In genomic region chr5:8373415-8373814, GRCm38 (mm10) we compare ENCODE assay signal across 20 mouse cellular contexts.
"Had no signal": no experiment of that assay in that cellular context is flagged by ENCODE, and none has a peak within 500 bp of the region (broad histone marks: within the 10 kb centered on the region; RNA-seq: fewer than 3 reads in every experiment).

No protein-coding gene starts in this region.

- ATAC-seq: midbrain, embryonic 16.5 days had no signal

- H3K4me3 ChIP-seq: midbrain, embryonic 10.5 days; myocyte; neural tube, embryonic 13.5 days; neural tube, embryonic 15.5 days; stomach, embryonic 15.5 days had no signal

- H3K9me3 ChIP-seq: midbrain, embryonic 10.5 days; neural tube, embryonic 13.5 days; neural tube, embryonic 15.5 days; stomach, embryonic 15.5 days had no signal

- H3K4me1 ChIP-seq: midbrain, embryonic 10.5 days; neural tube, embryonic 13.5 days; neural tube, embryonic 15.5 days; stomach, embryonic 15.5 days had no signal

- H3K36me3 ChIP-seq: midbrain, embryonic 10.5 days; neural tube, embryonic 13.5 days; neural tube, embryonic 15.5 days; stomach, embryonic 15.5 days had no signal

- H3K9ac ChIP-seq: lung, embryonic 14.5 days; neural tube, embryonic 13.5 days; neural tube, embryonic 15.5 days; stomach, embryonic 15.5 days had no signal

- DNase-seq: lung, adult 18-20 months; lung, embryonic 14.5 days; lung, postnatal 10 days; lung, postnatal 4 days; midbrain, embryonic 14.5 days; retina, postnatal 1 day; right cerebral cortex, adult 18-20 months; right cerebral cortex, postnatal 25 days; right cerebral cortex, postnatal 4 days; spleen, adult 18-20 months; thymus, adult 2 months; thymus, postnatal 25 days; thymus, postnatal 4 days had no signal

- H3K27me3 ChIP-seq: neural tube, embryonic 13.5 days; neural tube, embryonic 15.5 days; stomach, embryonic 15.5 days had no signal

- H3K27ac ChIP-seq: midbrain, embryonic 10.5 days; neural tube, embryonic 13.5 days; neural tube, embryonic 15.5 days; stomach, embryonic 15.5 days; stomach, postnatal 0 days had no signal

- H3K4me2 ChIP-seq: lung, embryonic 14.5 days; neural tube, embryonic 13.5 days; neural tube, embryonic 15.5 days; stomach, embryonic 15.5 days had no signal
